Mouse (Mus musculus) hindbrain, embryonic 11.5 days (tissue): ENCODE measurements at regions not wholly inside any gene's neighbourhood (a gene's known extent, or its start where the extent isn't known, plus 50 kb on each side); places are given as distances from the start of the nearest gene placed in this dataset.
A peak's percentile ranks its signal among the peaks of the same experiment; 100 is the strongest.

ENCODE experiments used
- ATAC-seq: fragments of 200-750 bp; cut with Nextera tagmentation; 2 replicates; pipeline ENCODE4 v1.8.0; 2017; ENCODE audit warnings: mild to moderate bottlenecking, moderate TSS enrichment, moderate library complexity; ENCODE audit not compliant: low FRiP score
- DNase-seq: peaks from one replicate; pipeline ENCODE4 v3.0.0-alpha.2; 2015; ENCODE audit warnings: low spot score
- H3K27ac ChIP-seq: fragments of 300-500 bp; sonication (generic); 2 replicates; pipeline ENCODE4 v1.5.1; 2014; ENCODE audit warnings: mild to moderate bottlenecking, low read depth, low read length
- H3K27me3 ChIP-seq: fragments of 300-500 bp; sonication (generic); 2 replicates; pipeline ENCODE4 v1.6.1; 2014; ENCODE audit warnings: mild to moderate bottlenecking, low read length, moderate library complexity, mixed read lengths; ENCODE audit not compliant: control insufficient read depth, insufficient read depth
- H3K36me3 ChIP-seq: fragments of 300-500 bp; sonication (generic); 2 replicates; pipeline ENCODE4 v1.6.1; 2014; ENCODE audit warnings: mild to moderate bottlenecking, low read length, moderate library complexity, mixed read lengths; ENCODE audit not compliant: control insufficient read depth, insufficient read depth
- H3K4me1 ChIP-seq: fragments of 300-500 bp; sonication (generic); replicated peaks from 2 replicates; pipeline ENCODE4 v1.6.1; 2014; ENCODE audit warnings: low read length, mixed read lengths; ENCODE audit not compliant: control insufficient read depth, insufficient read depth
- H3K4me2 ChIP-seq: fragments of 300-500 bp; sonication (generic); replicated peaks from 2 replicates; pipeline ENCODE4 v1.6.1; 2014; ENCODE audit warnings: mild to moderate bottlenecking, low read depth, low read length
- H3K4me3 ChIP-seq: fragments of 300-500 bp; sonication (generic); 2 replicates; pipeline ENCODE4 v1.5.1; 2014; ENCODE audit warnings: low read depth, low read length
- H3K9ac ChIP-seq: fragments of 300-500 bp; sonication (generic); 2 replicates; pipeline ENCODE4 v1.6.1; 2014; ENCODE audit warnings: low read depth, low read length
- H3K9me3 ChIP-seq: fragments of 300-500 bp; sonication (generic); 2 replicates; pipeline ENCODE4 v1.6.1; 2016; ENCODE audit warnings: low read length; ENCODE audit not compliant: control insufficient read depth
- WGBS: fragments of 180-500 bp; shearing (Covaris S2); extraction: QIAGEN DNeasy Blood & Tissue Kit; methylation state at CpG from one replicate; pipeline ENCODE4 v1.1.7; 2014; 5-methylcytosine and 5-hydroxymethylcytosine counted together

DNA sequence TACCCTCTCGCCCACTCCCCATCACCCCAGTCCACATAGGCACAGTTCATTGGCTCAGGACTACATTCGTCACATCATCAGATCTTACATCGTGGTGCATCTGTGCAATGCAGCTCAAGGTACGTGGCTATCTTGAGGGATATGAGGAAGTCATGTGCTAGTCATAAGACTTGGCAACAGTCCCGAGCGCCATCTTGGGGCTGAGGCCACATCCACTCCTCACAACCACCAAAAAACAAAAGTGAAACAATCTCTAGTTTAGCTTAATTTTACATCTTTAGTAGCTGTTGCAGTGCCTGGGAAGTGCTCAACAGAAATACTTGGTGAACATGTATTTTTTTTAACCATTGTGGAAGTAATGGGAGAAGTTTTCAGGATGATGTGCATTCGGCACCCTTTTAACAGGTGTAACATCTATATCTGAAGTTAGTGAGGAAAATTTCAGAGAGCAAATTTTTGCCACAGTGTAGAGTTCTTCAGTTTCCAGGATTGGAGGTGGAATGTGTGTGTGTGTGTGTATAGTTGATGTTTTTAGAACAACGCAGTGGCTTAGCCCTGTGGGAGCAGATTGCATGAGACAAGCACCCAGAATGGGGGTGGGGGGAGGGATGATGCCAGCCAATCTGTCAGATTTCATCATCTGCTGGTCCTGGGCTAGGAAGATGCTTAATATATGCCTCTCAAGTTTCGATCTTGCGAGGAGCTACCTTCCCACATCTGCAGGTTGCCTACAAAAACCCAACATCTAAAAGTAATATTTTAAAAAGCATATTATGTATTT is 716.4 kb upstream of the 4930444P10Rik start:
- H3K4me2 ChIP-seq: no peak overlapping the region
- H3K9ac ChIP-seq: no peak overlapping the region
- 95% methylated on average over 10 of the region's 10 CpGs for WGBS
- DNase-seq (no peak), ATAC-seq (no peak)
- no peak overlapping the region for H3K27ac ChIP-seq
- H3K36me3 ChIP-seq: no peaks in the 10 kb centered on the region
- H3K4me3 ChIP-seq: no peak overlapping the region
- no peaks in the 10 kb centered on the region for H3K27me3 ChIP-seq
- H3K9me3 ChIP-seq: no peaks in the 10 kb centered on the region
- no peaks in the 10 kb centered on the region for H3K4me1 ChIP-seq

- ATAC-seq (peak; percentile 86), DNase-seq (peak; percentile 83)
- no peak overlapping the region for H3K27ac ChIP-seq
- H3K9ac ChIP-seq: no peak overlapping the region
- no peaks in the 10 kb centered on the region for H3K27me3 ChIP-seq
- no peaks in the 10 kb centered on the region for H3K36me3 ChIP-seq
- H3K4me2 ChIP-seq: no peak overlapping the region
- no peaks in the 10 kb centered on the region for H3K9me3 ChIP-seq
- H3K4me3 ChIP-seq: no peak overlapping the region
- 79% methylated on average over 6 of the region's 6 CpGs for WGBS
- H3K4me1 ChIP-seq: no peaks in the 10 kb centered on the region
Observed at GRCm38 (mm10) chr1:16798292-16798691, 705.2 kb upstream of the 4930444P10Rik start.

GRCm38 (mm10) chr1:16796449-16796848 is 703.3 kb upstream of the 4930444P10Rik start:
- DNase-seq (no peak), ATAC-seq (no peak)
- Histone ChIP-seq H3K4me3 (no peak overlapping the region), H3K4me2 (no peak overlapping the region), H3K36me3 (no peaks in the 10 kb centered on the region), H3K9me3 (no peaks in the 10 kb centered on the region), H3K9ac (no peak overlapping the region), H3K4me1 (no peaks in the 10 kb centered on the region), H3K27me3 (no peaks in the 10 kb centered on the region), H3K27ac (no peak overlapping the region)
- WGBS: 97% methylated on average over 1 of the region's 1 CpGs

GRCm38 (mm10) chr1:16790733-16791309 is 697.7 kb upstream of the 4930444P10Rik start:
- H3K27me3 ChIP-seq: no peaks in the 10 kb centered on the region
- no peaks in the 10 kb centered on the region for H3K36me3 ChIP-seq
- H3K27ac ChIP-seq: no peak overlapping the region
- ATAC-seq (no peak), DNase-seq (no peak)
- H3K4me1 ChIP-seq: no peaks in the 10 kb centered on the region
- no peak overlapping the region for H3K4me2 ChIP-seq
- H3K9ac ChIP-seq: no peak overlapping the region
- H3K9me3 ChIP-seq: no peaks in the 10 kb centered on the region
- WGBS: 91% methylated on average over 4 of the region's 4 CpGs
- no peak overlapping the region for H3K4me3 ChIP-seq

DNA sequence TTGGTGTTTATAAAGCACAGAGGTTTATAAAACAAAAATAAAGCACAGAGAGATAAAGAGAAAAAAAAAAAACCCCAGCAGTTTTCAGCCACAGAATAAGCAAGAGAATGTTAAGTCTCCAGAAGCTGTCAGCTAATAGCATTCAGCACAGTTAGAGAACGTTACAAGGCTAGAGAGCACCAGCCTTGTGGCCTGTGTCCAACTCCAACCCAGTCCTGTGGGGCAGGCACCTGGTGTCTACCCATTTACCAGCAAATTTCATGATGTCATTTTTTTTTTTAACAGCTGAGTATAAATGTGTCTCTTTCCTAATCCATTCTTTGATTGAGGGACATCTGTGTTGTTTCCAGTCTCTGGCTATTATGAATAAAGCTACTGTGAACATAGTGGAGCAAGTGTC is 686.7 kb upstream of the 4930444P10Rik start:
- Histone ChIP-seq H3K4me3 (no peak overlapping the region), H3K27ac (no peak overlapping the region)
- ATAC-seq: no peak

DNA sequence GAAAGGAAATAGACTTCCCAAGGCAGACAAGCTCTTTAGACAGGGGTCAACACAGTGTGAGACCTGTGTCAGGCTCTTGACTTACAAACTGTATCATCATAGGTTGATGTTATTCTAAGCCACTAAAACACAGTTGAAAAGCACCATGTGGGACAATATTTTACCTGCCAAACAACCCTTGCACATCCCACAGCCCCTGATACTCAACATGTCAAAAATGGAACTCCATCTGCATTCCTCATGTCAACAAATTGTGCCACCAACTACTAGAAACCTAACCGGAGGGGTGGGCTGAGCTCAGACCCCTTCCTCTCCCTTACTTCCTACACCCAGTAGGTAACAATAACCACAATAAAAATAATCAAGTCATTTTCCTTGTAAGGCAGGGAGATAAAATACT is 667.8 kb upstream of the 4930444P10Rik start:
- WGBS: 96% methylated on average over 1 of the region's 1 CpGs
- Histone ChIP-seq H3K27ac (no peak overlapping the region), H3K27me3 (no peaks in the 10 kb centered on the region), H3K4me1 (no peaks in the 10 kb centered on the region), H3K36me3 (no peaks in the 10 kb centered on the region), H3K4me3 (no peak overlapping the region), H3K9me3 (no peaks in the 10 kb centered on the region), H3K9ac (no peak overlapping the region), H3K4me2 (no peak overlapping the region)
- DNase-seq (no peak), ATAC-seq (no peak)

More for the DNA sequence above, 686.7 kb upstream of the 4930444P10Rik start:
- no peaks in the 10 kb centered on the region for H3K9me3 ChIP-seq
- H3K4me2 ChIP-seq: no peak overlapping the region
- H3K36me3 ChIP-seq: no peaks in the 10 kb centered on the region
- DNase-seq: no peak
- H3K27me3 ChIP-seq: no peaks in the 10 kb centered on the region
- no peaks in the 10 kb centered on the region for H3K4me1 ChIP-seq
- WGBS: 81% methylated on average over 1 of the region's 1 CpGs
- no peak overlapping the region for H3K9ac ChIP-seq
